Mouse (Mus musculus) E14TG2a.4 (cell line): ENCODE results near the gene Ugt1a9.

Experiments
- CTCF ChIP-seq: conservative IDR thresholded peaks from 2 replicates; pipeline ENCODE4 v1.5.1; 2014; ENCODE audit warnings: low read length
- POU5F1 ChIP-seq: IDR thresholded peaks from 2 replicates; pipeline ENCODE4 v1.6.1; 2014; ENCODE audit warnings: low read length, borderline replicate concordance

DNA sequence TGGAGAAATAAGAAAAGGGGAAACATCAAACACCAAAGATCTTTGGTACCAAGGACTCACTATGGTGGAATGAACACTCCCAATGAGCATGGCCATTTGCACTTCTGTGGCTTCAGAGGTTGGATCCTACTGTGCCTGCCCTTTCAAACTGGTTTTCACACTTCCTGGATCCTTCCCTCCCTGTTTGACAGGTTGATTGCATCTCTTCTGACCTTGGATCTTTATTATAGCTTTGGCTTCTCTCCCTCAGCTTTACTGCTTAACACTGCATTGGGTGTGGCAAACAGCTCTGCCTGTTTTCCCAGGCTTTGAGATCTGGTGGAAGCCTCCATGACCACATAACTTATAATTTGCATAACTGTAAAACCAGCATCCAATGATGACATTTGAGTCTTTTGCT, 149.7 kb downstream of the Ugt1a9 start:
- no peak for TF ChIP-seq CTCF
- no peak for TF ChIP-seq POU5F1
